ENCODE assay signal across 11 mouse cellular contexts in the genomic region with DNA sequence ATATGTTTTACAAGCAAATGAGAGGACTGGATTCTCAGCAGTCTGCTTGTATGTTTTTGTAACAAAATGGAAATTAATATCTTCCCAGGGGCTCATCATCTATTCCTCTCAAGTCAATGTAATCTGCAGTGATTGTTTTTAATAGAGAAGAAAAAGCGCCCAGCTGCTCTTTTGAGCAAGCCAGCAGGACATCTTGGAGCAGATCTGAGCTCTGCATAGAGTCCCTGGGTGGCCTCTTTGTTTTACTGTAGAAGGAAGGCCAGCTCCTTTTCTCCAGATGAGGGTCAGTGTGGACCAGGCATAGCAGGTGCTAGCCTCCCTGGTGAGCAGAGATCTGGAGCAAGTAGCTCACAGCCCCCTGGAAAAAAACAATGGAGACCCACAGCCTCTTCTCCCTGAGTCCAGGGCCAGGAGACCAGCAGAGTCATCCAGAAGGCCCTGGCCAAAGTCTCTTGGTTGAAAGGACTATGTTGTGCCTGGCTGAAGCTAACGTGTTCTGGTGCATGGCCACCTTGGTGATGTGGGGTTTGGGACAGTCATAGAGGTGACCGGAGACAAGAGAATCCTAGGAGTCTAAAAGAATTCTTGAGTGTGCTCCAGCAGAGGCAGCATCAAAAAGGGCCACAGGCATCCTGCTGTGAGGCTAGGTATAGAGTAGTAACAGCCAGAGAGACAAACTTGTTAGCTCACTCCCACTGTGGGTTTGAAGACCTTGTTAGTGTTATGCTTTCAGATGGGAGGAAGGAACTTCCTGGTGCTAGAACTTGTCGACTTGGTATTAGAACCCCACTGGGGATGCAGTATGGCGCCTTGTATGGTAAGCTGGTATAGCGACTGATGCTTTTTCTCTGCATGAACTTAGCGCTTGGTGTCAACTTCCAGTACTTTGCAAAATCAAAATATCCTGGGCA. TPM values are rescaled to one million over a fixed set of nuclear protein-coding genes. Genes with fewer than 3 reads are reported as not detected.
DNase-seq lines count a peak whose midpoint lies in the region; ATAC-seq lines count a peak whose summit lies in the region.
"Had no signal": no experiment of that assay in that cellular context is flagged by ENCODE, and none has a peak within 500 bp of the region (broad histone marks: within the 10 kb centered on the region; RNA-seq: fewer than 3 reads in every experiment).

No protein-coding gene starts in this region.

- H3K4me1 ChIP-seq in forebrain, embryonic 10.5 days: peaks cover 18% of the 10 kb centered on the region
- H3K4me1 ChIP-seq in forebrain, embryonic 11.5 days (replicated peaks; ENCODE audit: control insufficient read depth, insufficient read depth, low read length): no peaks in the 10 kb centered on the region; the same call in 1 of the 2 replicates
- H3K4me1 ChIP-seq in neural tube, embryonic 12.5 days: peaks cover 9% of the 10 kb centered on the region
- no peaks in the 10 kb centered on the region for H3K4me1 ChIP-seq in liver, embryonic 12.5 days

- no peaks in the 10 kb centered on the region for H3K9me3 ChIP-seq in forebrain, embryonic 10.5 days
- H3K9me3 ChIP-seq in forebrain, embryonic 11.5 days (ENCODE audit: control insufficient read depth, low read length): no peaks in the 10 kb centered on the region
- no peaks in the 10 kb centered on the region for H3K9me3 ChIP-seq in neural tube, embryonic 12.5 days
- H3K9me3 ChIP-seq in liver, embryonic 12.5 days (replicated peaks): no peaks in the 10 kb centered on the region

- H3K9ac ChIP-seq in forebrain, embryonic 11.5 days (ENCODE audit: low read length): no peak overlapping the region
- no peak overlapping the region for H3K9ac ChIP-seq in neural tube, embryonic 12.5 days
- H3K9ac ChIP-seq in liver, embryonic 12.5 days: no peak overlapping the region

- H3K27me3 ChIP-seq in forebrain, embryonic 10.5 days (ENCODE audit: poor library complexity, severe bottlenecking): no peaks in the 10 kb centered on the region
- no peaks in the 10 kb centered on the region for H3K27me3 ChIP-seq in forebrain, embryonic 11.5 days (ENCODE audit: control insufficient read depth, insufficient read depth, low read length)
- no peaks in the 10 kb centered on the region for H3K27me3 ChIP-seq in neural tube, embryonic 12.5 days (replicated peaks)
- no peaks in the 10 kb centered on the region for H3K27me3 ChIP-seq in liver, embryonic 12.5 days (replicated peaks)

- DNase-seq in forebrain, embryonic 10.5 days (ENCODE audit: extremely low spot score, low spot score): no peak
- no peak for DNase-seq in forebrain, embryonic 11.5 days (ENCODE audit: low spot score)
- no peak for DNase-seq in neural tube, embryonic 10.5 days (ENCODE audit: extremely low spot score, low spot score)
- DNase-seq in retina, postnatal 1 day: peak; percentile 19
- no peak for DNase-seq in ovary, postnatal 10 days (ENCODE audit: low spot score)

- WGBS in forebrain, embryonic 10.5 days: 52% methylated on average over 7 of the region's 7 CpGs
- 49% methylated on average over 7 of the region's 7 CpGs for WGBS in forebrain, embryonic 11.5 days
- 63% methylated on average over 7 of the region's 7 CpGs for WGBS in neural tube, embryonic 12.5 days
- 58% methylated on average over 7 of the region's 7 CpGs for WGBS in liver, embryonic 12.5 days (ENCODE audit: insufficient replicate concordance)

- H3K27ac ChIP-seq in forebrain, embryonic 10.5 days: peak overlapping the region; percentile 60; the same call in 1 of the 2 replicates
- no peak overlapping the region for H3K27ac ChIP-seq in forebrain, embryonic 11.5 days (ENCODE audit: low read depth, low read length)
- H3K27ac ChIP-seq in neural tube, embryonic 12.5 days: no peak overlapping the region
- H3K27ac ChIP-seq in liver, embryonic 12.5 days: no peak overlapping the region

- no peaks in the 10 kb centered on the region for H3K36me3 ChIP-seq in forebrain, embryonic 10.5 days (replicated peaks)
- no peaks in the 10 kb centered on the region for H3K36me3 ChIP-seq in forebrain, embryonic 11.5 days (ENCODE audit: control insufficient read depth, insufficient read depth, low read length)
- H3K36me3 ChIP-seq in neural tube, embryonic 12.5 days: no peaks in the 10 kb centered on the region
- no peaks in the 10 kb centered on the region for H3K36me3 ChIP-seq in liver, embryonic 12.5 days

- H3K4me2 ChIP-seq in forebrain, embryonic 11.5 days (ENCODE audit: low read depth, low read length, severe bottlenecking): no peak overlapping the region
- H3K4me2 ChIP-seq in neural tube, embryonic 12.5 days (replicated peaks): peak overlapping the region; percentile 23; the same call in 1 of the 2 replicates
- H3K4me2 ChIP-seq in liver, embryonic 12.5 days: peak overlapping the region; percentile 10

- peak overlapping the region; percentile 34; the same call in 1 of the 2 replicates for H3K4me3 ChIP-seq in forebrain, embryonic 10.5 days
- H3K4me3 ChIP-seq in forebrain, embryonic 11.5 days (ENCODE audit: low read depth, low read length): no peak overlapping the region
- no peak overlapping the region for H3K4me3 ChIP-seq in neural tube, embryonic 12.5 days
- no peak overlapping the region for H3K4me3 ChIP-seq in liver, embryonic 12.5 days

- ATAC-seq in forebrain, embryonic 11.5 days (replicated peaks; ENCODE audit: low FRiP score): no peak
- no peak for ATAC-seq in neural tube, embryonic 12.5 days (ENCODE audit: low FRiP score, low read depth)
- no peak for ATAC-seq in liver, embryonic 12.5 days
- ATAC-seq in monocyte, adult 5-6 weeks (replicated peaks; ENCODE audit: insufficient number of reproducible peaks, low FRiP score, low TSS enrichment, poor library complexity, severe bottlenecking): no peak

RNA-seq across cellular contexts. Expression of a gene that starts 36.3 kb away (rescaled TPM):
- 0.90 and 1.4 TPM in 2 replicates for polyA plus RNA-seq in forebrain, embryonic 10.5 days (2016; fragmentation: Nextera tagmentation; extraction: Ambion mirVana)
- 0.79 and 0.98 TPM in 2 replicates for polyA plus RNA-seq in forebrain, embryonic 11.5 days (2014; fragmentation: Nextera tagmentation; extraction: Ambion mirVana)
- 12.6 and 13.8 TPM in 2 replicates for polyA plus RNA-seq in neural tube, embryonic 12.5 days (2016; fragmentation: Nextera tagmentation; extraction: Ambion mirVana)
- not detected in 2 replicates for polyA plus RNA-seq in liver, embryonic 12.5 days (2016; fragmentation: Nextera tagmentation; extraction: Ambion mirVana)
- not detected in 3 replicates for total RNA-seq in monocyte, adult 5-6 weeks (2017)
- total RNA-seq: adrenal gland, postnatal 4 days; common myeloid progenitor, adult 5-6 weeks; MEL had no signal

RNA-seq across cellular contexts. Expression of a gene that starts 51.4 kb away (rescaled TPM):
- polyA plus RNA-seq in forebrain, embryonic 10.5 days (2016; fragmentation: Nextera tagmentation; extraction: Ambion mirVana): 74.3 and 75.9 TPM in 2 replicates
- 57.1 and 62.3 TPM in 2 replicates for polyA plus RNA-seq in forebrain, embryonic 11.5 days (2014; fragmentation: Nextera tagmentation; extraction: Ambion mirVana)
- 66.1 and 70.1 TPM in 2 replicates for polyA plus RNA-seq in neural tube, embryonic 12.5 days (2016; fragmentation: Nextera tagmentation; extraction: Ambion mirVana)
- polyA plus RNA-seq in liver, embryonic 12.5 days (2016; fragmentation: Nextera tagmentation; extraction: Ambion mirVana): 23.4 and 24.3 TPM in 2 replicates
- total RNA-seq in monocyte, adult 5-6 weeks (2017): 5.7 to 10.7 TPM (median 8.9 TPM) in 3 replicates

RNA-seq across cellular contexts. Expression of a gene that starts 51.7 kb away (rescaled TPM):
- polyA plus RNA-seq in forebrain, embryonic 10.5 days (2016; fragmentation: Nextera tagmentation; extraction: Ambion mirVana): 64.3 and 68.0 TPM in 2 replicates
- 81.0 and 88.0 TPM in 2 replicates for polyA plus RNA-seq in forebrain, embryonic 11.5 days (2014; fragmentation: Nextera tagmentation; extraction: Ambion mirVana)
- 98.8 and 104 TPM in 2 replicates for polyA plus RNA-seq in neural tube, embryonic 12.5 days (2016; fragmentation: Nextera tagmentation; extraction: Ambion mirVana)
- polyA plus RNA-seq in liver, embryonic 12.5 days (2016; fragmentation: Nextera tagmentation; extraction: Ambion mirVana): 44.0 and 48.0 TPM in 2 replicates
- total RNA-seq in monocyte, adult 5-6 weeks (2017): 3.1 to 7.8 TPM (median 4.1 TPM) in 3 replicates
